Mouse (Mus musculus) right cerebral cortex, postnatal 36 days (tissue): ENCODE measurements at regions not wholly inside any gene's neighbourhood (a gene's known extent, or its start where the extent isn't known, plus 50 kb on each side); places are given as distances from the start of the nearest gene placed in this dataset.

Source experiments
- DNase-seq, 2 experiments: peaks; one replicate each; pipeline ENCODE4 v3.0.0; 2022; ENCODE audit warnings: low spot score in 2 of 2, mixed read lengths in 1 of 2

DNA sequence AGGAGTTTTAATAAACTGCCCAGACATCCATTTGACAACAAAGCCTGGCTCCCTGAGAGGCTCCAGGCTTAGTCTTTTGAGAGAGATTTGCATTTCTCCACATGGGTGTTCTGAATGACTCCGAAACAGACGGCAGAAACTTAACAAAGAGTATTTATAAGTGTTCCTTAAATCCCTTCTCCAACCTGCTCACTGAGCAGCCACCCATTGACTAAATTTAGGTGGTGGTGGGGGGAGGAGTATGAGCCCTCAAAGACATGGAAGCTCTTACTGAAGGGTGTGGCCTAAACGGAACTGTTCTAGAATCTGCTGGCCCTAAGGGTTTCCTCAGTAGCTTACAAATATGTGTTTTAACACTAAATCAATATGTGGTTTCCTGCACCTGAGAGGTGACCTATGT, 158.5 kb downstream of the Dyrk2 start:
- DNase-seq = peak in 1 of 2 experiments; percentile 17

GRCm38 (mm10) chr10:118711951-118712350, 158.1 kb downstream of the Dyrk2 start:
- no peak for DNase-seq

- no peak for DNase-seq
These were observed 157.1 kb downstream of the Dyrk2 start for GRCm38 (mm10) chr10:118712951-118713350.

- no peak for DNase-seq
These were observed 155.8 kb downstream of the Dyrk2 start for GRCm38 (mm10) chr10:118714179-118714581.

DNA sequence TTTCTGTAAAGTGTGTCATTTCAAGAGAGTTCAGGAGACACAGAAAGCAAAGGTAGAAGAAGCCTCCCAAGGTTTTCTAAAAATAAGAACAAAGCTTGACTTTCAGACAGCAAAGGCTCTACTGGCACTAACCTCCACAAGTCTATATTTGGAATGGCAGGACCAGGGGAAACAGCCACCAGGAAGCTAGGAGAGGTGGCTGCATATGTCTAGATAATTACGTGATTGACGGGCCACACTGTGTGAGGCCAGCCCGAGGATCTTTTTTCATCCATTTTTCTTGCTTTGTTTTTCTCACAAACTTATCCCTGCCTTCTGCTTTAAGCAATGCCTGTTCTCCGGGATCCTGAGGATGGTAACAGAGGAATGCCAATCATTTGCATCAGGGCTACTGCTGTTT, 155.4 kb downstream of the Dyrk2 start:
- DNase-seq = no peak

- no peak for DNase-seq
These were observed 149.4 kb downstream of the Dyrk2 start for GRCm38 (mm10) chr10:118720630-118721029.

DNA sequence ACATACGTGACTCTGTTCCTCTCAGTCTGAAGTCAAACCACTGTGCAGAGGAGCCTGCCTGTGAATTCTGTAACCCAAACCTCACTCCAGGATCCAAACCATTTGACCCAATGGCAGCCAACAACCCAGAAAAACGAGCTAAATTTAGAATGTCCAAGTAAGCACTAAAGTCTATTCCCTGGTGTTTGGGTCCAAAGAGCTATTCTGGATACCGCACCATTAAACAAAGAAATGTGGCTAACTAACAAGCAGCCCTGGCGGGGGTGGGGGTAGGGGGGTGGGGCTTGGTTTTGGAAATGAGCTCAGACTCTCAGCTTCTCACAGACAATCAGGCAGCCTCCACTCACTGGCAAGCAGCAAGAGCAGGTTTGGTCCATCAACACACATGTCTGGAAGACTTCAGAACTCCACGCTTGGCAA, 147.9 kb downstream of the Dyrk2 start:
- DNase-seq = no peak

- no peak for DNase-seq
These were observed 147.3 kb downstream of the Dyrk2 start for GRCm38 (mm10) chr10:118722671-118723070.

DNA sequence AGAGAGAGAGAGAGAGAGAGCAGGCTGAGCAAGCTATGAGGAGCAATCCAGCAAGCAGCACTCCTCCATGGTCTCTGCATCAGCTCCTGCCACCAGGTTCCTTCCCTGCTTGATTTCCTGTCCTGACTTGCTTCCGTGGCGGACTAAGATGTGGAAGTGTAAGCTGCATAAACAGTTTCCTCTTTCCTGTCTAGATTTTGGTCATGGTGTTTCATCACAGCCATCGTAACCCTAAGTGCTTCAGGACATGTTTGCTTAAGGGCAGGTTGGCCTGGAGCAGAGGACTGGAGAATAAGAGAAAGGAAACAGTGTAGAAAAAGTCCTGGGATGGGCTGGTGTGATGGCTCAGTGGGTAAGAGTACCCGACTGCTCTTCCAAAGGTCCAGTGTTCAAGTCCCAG, 133.9 kb downstream of the Dyrk2 start:
- DNase-seq = no peak

DNA sequence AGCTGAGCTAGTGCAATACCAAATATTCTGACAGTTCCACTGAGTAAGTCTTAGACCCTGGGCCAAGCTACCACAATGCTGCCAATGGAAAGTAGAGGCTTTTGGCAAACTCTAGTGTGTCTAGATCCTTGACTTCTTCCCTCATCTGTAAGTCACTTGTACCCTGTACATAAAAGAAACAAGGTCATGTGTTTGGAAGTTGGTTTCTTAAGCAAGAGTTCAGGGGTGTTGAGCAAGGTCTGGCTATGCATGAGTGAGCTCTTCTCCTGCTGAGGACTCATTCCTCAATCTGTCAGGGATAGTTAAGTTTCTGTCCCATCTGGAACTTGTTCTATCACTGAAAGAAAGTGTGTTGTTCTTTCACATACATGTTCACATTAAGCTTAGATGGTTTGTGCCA, 132.9 kb downstream of the Dyrk2 start:
- DNase-seq = no peak

DNA sequence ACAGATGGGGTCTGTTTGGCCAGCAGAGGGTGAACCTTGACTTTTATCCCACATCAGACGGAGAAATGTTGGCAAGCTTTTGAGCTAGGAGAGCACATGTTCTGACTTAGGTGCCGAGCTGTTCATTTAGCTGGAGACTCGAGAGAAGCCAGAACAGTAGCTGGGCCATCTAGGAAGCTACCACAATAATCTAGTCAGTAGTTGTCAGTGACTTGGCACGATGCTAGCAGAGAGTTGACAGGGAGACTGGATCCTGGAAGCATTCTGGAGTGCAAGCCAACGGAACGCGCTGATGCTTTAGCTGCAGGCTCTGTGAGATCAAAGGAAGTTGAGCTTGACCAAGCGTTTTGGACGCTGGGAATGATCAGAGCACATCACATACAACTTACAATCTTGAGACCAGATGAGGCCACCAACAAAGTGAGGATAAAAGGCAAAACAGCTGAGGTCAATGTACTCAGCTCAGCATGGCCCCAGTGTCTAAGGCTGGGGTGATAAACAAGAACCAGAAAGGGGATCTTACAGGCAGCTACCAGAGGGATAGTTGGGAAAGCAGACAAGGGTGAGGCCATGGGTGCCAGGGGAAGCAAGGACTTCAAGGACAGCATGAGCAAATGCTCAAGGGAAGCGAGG, 130.0 kb downstream of the Dyrk2 start:
- DNase-seq = no peak

DNA sequence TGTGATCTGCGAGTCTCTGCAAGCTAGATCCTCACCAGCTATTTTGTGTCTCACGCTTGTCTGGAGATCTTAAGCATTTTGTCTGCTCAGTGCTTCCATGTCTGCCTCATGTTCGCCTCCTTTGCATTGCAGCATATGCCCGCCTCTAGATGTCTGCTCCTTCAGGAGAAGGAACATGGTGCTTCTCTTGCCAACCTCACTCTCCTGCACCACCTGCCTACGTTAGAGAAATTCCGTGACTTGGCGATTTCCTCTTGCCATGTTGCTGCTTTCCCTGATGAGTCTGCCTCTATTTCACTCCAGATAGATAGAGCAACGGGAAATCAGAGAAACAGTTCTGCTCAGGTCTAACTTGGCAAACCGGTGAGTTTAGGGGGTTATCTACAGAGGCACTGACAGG, 126.2 kb downstream of the Dyrk2 start:
- peak; percentile 37 to 41 for DNase-seq

DNA sequence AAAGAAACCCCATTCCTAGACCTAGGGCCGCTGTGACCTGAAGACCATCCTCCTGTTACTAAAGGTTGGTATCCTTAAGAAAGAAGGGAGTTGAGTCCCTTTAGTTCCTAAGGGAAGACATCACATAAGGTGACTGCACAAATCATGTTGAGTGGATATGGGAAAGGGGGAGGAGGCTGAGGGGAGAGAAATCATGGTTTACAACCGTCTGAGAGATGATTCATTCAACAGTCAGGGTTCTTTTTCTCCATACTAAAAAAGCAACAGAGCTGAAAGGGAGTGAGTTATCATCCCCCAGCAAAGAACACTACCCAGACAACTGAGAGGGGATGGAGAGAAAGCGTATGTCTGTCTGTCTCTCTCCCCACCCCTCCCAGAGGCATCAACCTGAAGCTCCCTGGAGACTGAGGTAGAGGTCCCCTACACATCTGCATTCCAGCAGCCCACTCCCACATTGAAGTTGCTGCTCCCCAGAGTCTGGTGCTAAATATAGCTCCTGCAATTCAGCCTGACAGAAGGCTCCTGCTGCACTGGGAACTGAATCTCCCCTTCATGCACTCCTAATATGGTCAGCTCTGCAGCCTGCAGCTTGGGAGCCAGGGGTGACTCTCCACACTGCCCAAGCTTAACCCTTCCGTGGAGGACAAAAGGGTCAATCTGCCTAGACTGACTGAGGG, 123.2 kb downstream of the Dyrk2 start:
- peak; percentile 14 to 27 for DNase-seq

DNA sequence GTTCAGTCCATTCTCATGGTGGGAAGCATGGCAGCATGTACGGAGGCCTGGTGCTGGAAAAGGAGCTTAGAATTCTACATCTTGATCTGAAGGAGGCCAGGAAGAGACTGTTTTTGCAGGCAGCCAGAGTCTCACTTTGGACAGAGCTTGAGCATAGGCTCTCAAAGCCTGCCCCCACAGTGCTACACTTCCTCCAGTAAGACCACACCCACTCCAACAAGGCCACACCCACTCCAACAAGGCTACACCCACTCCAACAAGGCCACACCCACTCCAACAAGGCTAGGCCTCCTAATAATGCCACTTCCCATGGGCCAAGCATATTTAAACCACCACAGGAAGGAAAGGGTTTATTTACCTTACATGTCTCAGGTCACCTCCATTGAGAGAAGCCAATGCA, 121.0 kb downstream of the Dyrk2 start:
- no peak for DNase-seq

DNA sequence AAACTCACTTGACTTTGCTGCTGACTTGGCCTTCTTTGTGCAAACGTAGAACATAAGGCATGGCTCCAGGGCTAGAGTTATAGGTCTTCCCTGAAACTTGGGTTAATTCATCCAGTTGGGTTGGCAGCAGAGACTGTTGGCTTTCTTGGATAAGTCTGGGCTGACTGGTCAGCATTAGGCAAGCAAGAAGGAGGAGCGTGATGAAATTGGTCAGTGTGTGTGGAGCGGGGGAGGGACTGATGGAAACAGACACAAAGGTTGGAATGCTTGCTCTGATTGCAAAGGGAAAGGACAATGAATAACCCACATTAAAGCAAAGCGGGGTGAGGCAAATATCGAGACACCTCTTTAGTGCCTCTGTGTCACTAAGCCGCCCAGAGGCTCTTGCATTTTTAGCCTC, 120.3 kb downstream of the Dyrk2 start:
- DNase-seq = no peak

- DNase-seq = no peak
These were observed 118.9 kb downstream of the Dyrk2 start for GRCm38 (mm10) chr10:118751110-118751509.

- no peak for DNase-seq
These were observed 116.8 kb downstream of the Dyrk2 start for GRCm38 (mm10) chr10:118753061-118753775.

DNA sequence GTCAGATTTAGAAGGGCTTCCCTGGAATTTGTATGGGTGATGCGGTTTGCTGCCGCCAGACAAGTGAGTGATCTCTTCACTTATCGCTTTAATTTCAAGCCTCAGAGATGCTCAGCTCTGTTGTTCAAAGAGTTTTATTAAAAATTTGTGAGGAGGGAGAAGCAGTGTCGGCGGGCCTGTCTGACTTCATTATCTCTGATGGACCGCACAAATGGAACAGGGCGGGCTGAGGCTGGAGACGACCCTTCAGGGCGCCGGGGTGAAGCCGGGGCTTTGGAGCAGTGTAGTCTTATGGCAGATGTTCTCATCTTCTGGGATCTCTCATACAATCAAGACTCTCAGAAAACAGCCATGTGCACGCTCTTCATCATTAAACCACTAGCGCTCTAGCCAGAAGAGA, 115.2 kb downstream of the Dyrk2 start:
- DNase-seq = no peak

- no peak for DNase-seq
These were observed 111.1 kb downstream of the Dyrk2 start for GRCm38 (mm10) chr10:118758825-118759471.

DNA sequence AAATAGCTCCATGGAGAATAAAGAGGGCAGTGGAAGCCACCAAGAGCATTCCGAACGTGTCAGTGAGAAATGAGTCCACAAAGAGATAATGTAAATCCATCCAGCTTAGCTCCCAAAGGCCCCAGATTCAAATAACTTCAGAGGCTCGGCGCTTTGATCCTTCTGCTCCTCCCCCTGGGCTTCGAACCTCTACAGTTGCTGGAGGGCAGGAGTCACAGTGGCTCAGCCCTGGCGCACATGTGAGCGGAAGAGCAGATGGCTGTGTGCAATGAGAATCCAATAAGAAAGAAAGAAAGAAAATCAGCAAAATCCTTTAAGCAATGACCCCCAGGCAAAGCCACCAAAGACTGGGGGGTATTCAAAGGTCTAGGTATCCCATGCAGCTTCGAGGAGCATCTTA, 109.6 kb downstream of the Dyrk2 start:
- no peak for DNase-seq

GRCm38 (mm10) chr10:118761101-118761868, 108.7 kb downstream of the Dyrk2 start:
- DNase-seq = no peak

- no peak for DNase-seq
These were observed 105.0 kb downstream of the Dyrk2 start for GRCm38 (mm10) chr10:118765051-118765450.
